ENCODE assay signal across 13 mouse cellular contexts in the genomic region with DNA sequence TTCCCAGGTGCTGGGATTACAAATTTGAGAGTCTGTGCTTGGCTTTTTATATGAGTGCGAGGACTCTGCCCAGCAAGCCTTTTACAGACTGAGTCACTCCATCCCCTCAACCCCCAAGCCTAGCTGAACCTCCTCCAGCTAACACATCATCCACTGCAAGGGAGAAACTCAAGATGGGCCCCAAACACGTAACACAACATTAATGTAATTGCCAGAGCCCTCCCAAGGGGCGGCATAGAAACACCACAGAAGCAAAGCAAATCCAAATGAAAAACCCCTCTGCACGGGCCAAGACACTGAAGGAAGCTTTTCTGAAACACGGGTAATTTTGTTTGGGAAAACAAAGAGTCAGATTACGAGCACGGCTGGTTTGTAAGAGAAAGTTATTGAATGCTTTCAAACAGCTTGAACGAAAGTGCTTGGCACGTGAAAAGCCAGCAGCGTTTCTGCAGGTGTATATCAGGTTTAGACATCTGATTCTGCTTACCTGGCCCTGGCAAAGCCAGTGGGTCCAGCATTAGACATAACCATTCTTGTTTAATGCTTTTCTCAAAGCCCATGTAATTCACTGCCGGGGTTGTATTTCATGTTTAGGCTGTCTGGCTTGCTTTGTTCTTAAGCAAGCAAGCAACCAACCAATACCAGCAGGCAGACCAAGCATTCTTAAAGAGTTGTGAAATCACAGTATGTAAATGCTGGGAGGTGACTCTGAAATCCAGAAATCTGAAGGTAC.
A peak's percentile ranks its signal among the peaks of the same experiment; 100 is the strongest.
DNase-seq lines count a peak whose midpoint lies in the region; ATAC-seq and TF ChIP-seq lines count a peak whose summit lies in the region.
"Had no signal": no experiment of that assay in that cellular context is flagged by ENCODE, and none has a peak within 500 bp of the region (broad histone marks: within the 10 kb centered on the region; RNA-seq: fewer than 3 reads in every experiment).

No protein-coding gene starts in this region.

- peaks cover 40% of the 10 kb centered on the region for H3K4me1 ChIP-seq in neural tube, embryonic 13.5 days (replicated peaks)
- H3K4me1 ChIP-seq in stomach, postnatal 0 days (replicated peaks; ENCODE audit: control insufficient read depth, insufficient read depth): peaks cover 5% of the 10 kb centered on the region; the same call in 1 of the 2 replicates

- no peak overlapping the region for H3K4me2 ChIP-seq in neural tube, embryonic 13.5 days
- H3K4me2 ChIP-seq in stomach, postnatal 0 days (replicated peaks; ENCODE audit: low read depth): 0 out of 2 replicates have a peak overlapping the region, but pooled peaks have one; percentile 1
- H3K4me2 ChIP-seq: liver, embryonic 13.5 days had no signal

- TF ChIP-seq CTCF in stomach, postnatal 0 days (IDR thresholded peaks at IDR 0.05; ENCODE audit: low read depth): no peak

- intact Hi-C loops in heart, postnatal 10 days (cut with DNase I): loop anchor here (5.0 kb wide), 1 partner anchor 113 kb away; no protein-coding TSS in a partner anchor
- intact Hi-C loops in gastrocnemius, postnatal 14 days (cut with DNase I; ENCODE audit: low total_unique reads): no loop called here

- no peak for ATAC-seq in neural tube, embryonic 13.5 days (ENCODE audit: low read depth)
- ATAC-seq in stomach, postnatal 0 days (ENCODE audit: low FRiP score, low TSS enrichment): no peak; the same call in 1 of the 2 replicates

- H3K27me3 ChIP-seq in neural tube, embryonic 13.5 days: no peaks in the 10 kb centered on the region
- no peaks in the 10 kb centered on the region for H3K27me3 ChIP-seq in stomach, postnatal 0 days (ENCODE audit: control insufficient read depth, insufficient read depth, low read length)
- H3K27me3 ChIP-seq: liver, embryonic 13.5 days had no signal

- H3K9ac ChIP-seq in neural tube, embryonic 13.5 days: no peak overlapping the region
- H3K9ac ChIP-seq in stomach, postnatal 0 days (ENCODE audit: low read length): no peak overlapping the region
- H3K9ac ChIP-seq: liver, embryonic 13.5 days had no signal

- no peak overlapping the region for H3K4me3 ChIP-seq in neural tube, embryonic 13.5 days
- H3K4me3 ChIP-seq in stomach, postnatal 0 days (ENCODE audit: low read depth, low read length): no peak overlapping the region
- H3K4me3 ChIP-seq: layer of hippocampus, adult 2 months; liver, embryonic 13.5 days had no signal

- 45% methylated on average over 11 of the region's 11 CpGs for WGBS in neural tube, embryonic 13.5 days
- WGBS in stomach, postnatal 0 days: 32% methylated on average over 11 of the region's 11 CpGs

- peak; percentile 49 to 53 for DNase-seq in heart, postnatal 10 days
- no peak for DNase-seq in heart, adult 8-10 months (ENCODE audit: low spot score)
- no peak for DNase-seq in neural tube, embryonic 10.5 days (ENCODE audit: extremely low spot score, low spot score)
- DNase-seq in gastrocnemius, postnatal 14 days: peak; percentile 52
- no peak for DNase-seq in stomach, postnatal 0 days (ENCODE audit: low spot score)
- DNase-seq in ovary, postnatal 14 days (ENCODE audit: low spot score): no peak
- DNase-seq in layer of hippocampus, postnatal 25 days (ENCODE audit: extremely low spot score in 1 of 2, low spot score in 1 of 2): no peak
- DNase-seq: cerebellum, adult 18-20 months; liver, embryonic 13.5 days; midbrain, embryonic 14.5 days; thymus, postnatal 25 days had no signal

- H3K27ac ChIP-seq in neural tube, embryonic 13.5 days (replicated peaks): 0 out of 2 replicates have a peak overlapping the region, but pooled peaks have one; percentile 56
- H3K27ac ChIP-seq in stomach, postnatal 0 days (replicated peaks): peak overlapping the region; percentile 35; the same call in 1 of the 2 replicates
- H3K27ac ChIP-seq: layer of hippocampus, adult 2 months; liver, embryonic 13.5 days had no signal

- H3K36me3 ChIP-seq in neural tube, embryonic 13.5 days: no peaks in the 10 kb centered on the region
- no peaks in the 10 kb centered on the region for H3K36me3 ChIP-seq in stomach, postnatal 0 days (ENCODE audit: control insufficient read depth, insufficient read depth, low read length)
- H3K36me3 ChIP-seq: liver, embryonic 13.5 days had no signal

- no peak for TF ChIP-seq EP300 in stomach, postnatal 0 days (optimal IDR thresholded peaks at IDR 0.05)

- no peaks in the 10 kb centered on the region for H3K9me3 ChIP-seq in neural tube, embryonic 13.5 days
- H3K9me3 ChIP-seq in stomach, postnatal 0 days (ENCODE audit: control insufficient read depth, low read length): no peaks in the 10 kb centered on the region
- H3K9me3 ChIP-seq: liver, embryonic 13.5 days had no signal

Comparison
In these comparisons a context has a peak if more than half of its experiments do, and no peak if none do; other contexts are left out.
1. DNase-seq: peak in heart, postnatal 10 days (2 of 2) and gastrocnemius, postnatal 14 days (single experiment); none in heart, adult 8-10 months (single experiment), neural tube, embryonic 10.5 days (single experiment), stomach, postnatal 0 days (single experiment), ovary, postnatal 14 days (single experiment) and layer of hippocampus, postnatal 25 days (0 of 2).